9 mouse cellular contexts compared by ENCODE assay signal in the genomic region with DNA sequence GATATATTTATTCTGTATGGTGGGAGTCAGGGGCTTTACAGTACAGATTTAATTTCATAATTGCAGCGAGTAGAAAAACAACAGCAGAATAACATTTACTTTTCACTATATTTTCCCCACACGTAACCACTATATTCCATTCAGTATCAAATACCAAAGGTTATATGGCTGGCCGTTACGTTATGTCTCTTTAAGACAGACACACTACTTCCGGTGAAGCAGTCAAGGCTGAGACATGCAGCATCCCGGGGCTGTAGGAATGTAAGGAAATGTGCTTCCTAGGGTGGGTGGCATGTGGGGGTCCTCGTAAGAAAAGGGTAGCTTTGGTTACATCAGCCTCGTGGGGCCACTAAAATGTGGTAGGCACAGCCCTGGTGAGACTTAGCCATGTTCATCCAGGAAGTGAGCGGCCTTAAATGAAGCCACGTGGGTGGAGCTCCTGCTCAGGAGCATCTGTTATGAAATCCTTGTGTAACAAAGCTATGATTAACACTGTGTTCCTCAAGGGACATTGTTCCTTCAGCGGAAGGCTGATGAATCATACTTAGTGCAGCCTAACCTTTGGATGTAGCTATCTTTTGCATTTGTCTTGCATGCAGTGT.
DNase-seq lines count a peak whose midpoint lies in the region; ATAC-seq and TF ChIP-seq lines count a peak whose summit lies in the region.
"Had no signal": no experiment of that assay in that cellular context is flagged by ENCODE, and none has a peak within 500 bp of the region (broad histone marks: within the 10 kb centered on the region; RNA-seq: fewer than 3 reads in every experiment).

No protein-coding gene starts in this region.

- no peak overlapping the region for H3K9ac ChIP-seq in stomach, postnatal 0 days (ENCODE audit: low read length)
- H3K9ac ChIP-seq: hindbrain, embryonic 12.5 days had no signal

- TF ChIP-seq EP300 in stomach, postnatal 0 days (optimal IDR thresholded peaks at IDR 0.05): no peak

- H3K9me3 ChIP-seq in stomach, postnatal 0 days (ENCODE audit: control insufficient read depth, low read length): no peaks in the 10 kb centered on the region
- H3K9me3 ChIP-seq: hindbrain, embryonic 12.5 days had no signal

- WGBS in stomach, postnatal 0 days: 76% methylated on average over 11 of the region's 11 CpGs
- WGBS in cerebellum, adult 2 months: 81% methylated on average over 11 of the region's 11 CpGs

- peak; percentile 93 for ATAC-seq in stomach, postnatal 0 days (ENCODE audit: low FRiP score, low TSS enrichment)

- TF ChIP-seq POLR2A in cerebellum, adult 2 months (IDR thresholded peaks at IDR 0.05; ENCODE audit: borderline replicate concordance, insufficient read depth, low read length): no peak

- no peak overlapping the region for H3K27ac ChIP-seq in stomach, postnatal 0 days (replicated peaks)
- H3K27ac ChIP-seq in cerebellum, adult 2 months (ENCODE audit: insufficient read depth, low read length): no peak overlapping the region
- H3K27ac ChIP-seq: hindbrain, embryonic 12.5 days had no signal

- no peak overlapping the region for H3K4me2 ChIP-seq in stomach, postnatal 0 days (replicated peaks; ENCODE audit: low read depth)
- H3K4me2 ChIP-seq: hindbrain, embryonic 12.5 days had no signal

- no peaks in the 10 kb centered on the region for H3K27me3 ChIP-seq in stomach, postnatal 0 days (ENCODE audit: control insufficient read depth, insufficient read depth, low read length)
- H3K27me3 ChIP-seq in cerebellum, adult 2 months (ENCODE audit: control insufficient read depth, insufficient read depth, low read length): no peaks in the 10 kb centered on the region
- H3K27me3 ChIP-seq: hindbrain, embryonic 12.5 days had no signal

- no peaks in the 10 kb centered on the region for H3K4me1 ChIP-seq in stomach, postnatal 0 days (replicated peaks; ENCODE audit: control insufficient read depth, insufficient read depth)
- no peaks in the 10 kb centered on the region for H3K4me1 ChIP-seq in cerebellum, adult 2 months (ENCODE audit: control insufficient read depth, insufficient read depth, low read length)

- TF ChIP-seq CTCF in stomach, postnatal 0 days (IDR thresholded peaks at IDR 0.05; ENCODE audit: low read depth): no peak
- no peak for TF ChIP-seq CTCF in cerebellum, adult 2 months (IDR thresholded peaks at IDR 0.05; ENCODE audit: borderline replicate concordance, insufficient read depth, low read depth, low read length)

- H3K36me3 ChIP-seq in stomach, postnatal 0 days (ENCODE audit: control insufficient read depth, insufficient read depth, low read length): peaks cover 20% of the 10 kb centered on the region

- peak; percentile 53 for DNase-seq in right cerebral cortex, postnatal 25 days
- no peak for DNase-seq in right cerebral cortex, postnatal 14 days
- peak; percentile 70 to 75 for DNase-seq in frontal cortex, adult 2 months (ENCODE audit: extremely low spot score in 1 of 2, low spot score in 1 of 2)
- peak; percentile 21 to 22 for DNase-seq in layer of hippocampus, postnatal 36 days
- DNase-seq in stomach, postnatal 0 days (ENCODE audit: low spot score): peak; percentile 45
- DNase-seq in B cell, adult 2 months: no peak
- DNase-seq in cerebellum, adult 2 months: no peak
- DNase-seq in retina, postnatal 1 day: no peak

- H3K4me3 ChIP-seq in stomach, postnatal 0 days (ENCODE audit: low read depth, low read length): no peak overlapping the region
- H3K4me3 ChIP-seq in cerebellum, adult 2 months (replicated peaks; ENCODE audit: insufficient read depth, low read depth, low read length): no peak overlapping the region
- H3K4me3 ChIP-seq: hindbrain, embryonic 12.5 days had no signal

Comparison
In these comparisons a context has a peak if more than half of its experiments do, and no peak if none do; other contexts are left out.
1. DNase-seq: peak in right cerebral cortex, postnatal 25 days (single experiment), frontal cortex, adult 2 months (2 of 2), layer of hippocampus, postnatal 36 days (2 of 2) and stomach, postnatal 0 days (single experiment); none in right cerebral cortex, postnatal 14 days (single experiment), B cell, adult 2 months (0 of 2), cerebellum, adult 2 months (0 of 2) and retina, postnatal 1 day (single experiment).